In genomic region chr9:107917895-107918608, GRCm38 (mm10) we compare ENCODE assay signal across 9 mouse cellular contexts. TPM values are rescaled to one million over a fixed set of nuclear protein-coding genes. Genes with fewer than 3 reads are reported as not detected.
DNase-seq lines count a peak whose midpoint lies in the region; ATAC-seq lines count a peak whose summit lies in the region.
"Had no signal": no experiment of that assay in that cellular context is flagged by ENCODE, and none has a peak within 500 bp of the region (broad histone marks: within the 10 kb centered on the region; RNA-seq: fewer than 3 reads in every experiment).

No protein-coding gene starts in this region.

- ATAC-seq in kidney, embryonic 15.5 days (replicated peaks; ENCODE audit: low FRiP score) = no peak
- 0 out of 2 replicates have a peak, but pooled peaks have one; percentile 38 for ATAC-seq in midbrain, embryonic 13.5 days

- no peak overlapping the region for H3K27ac ChIP-seq in kidney, embryonic 15.5 days
- peak overlapping the region; percentile 40; the same call in 1 of the 2 replicates for H3K27ac ChIP-seq in embryonic facial prominence, embryonic 10.5 days (replicated peaks)
- no peak overlapping the region for H3K27ac ChIP-seq in midbrain, embryonic 13.5 days

- H3K27me3 ChIP-seq in kidney, embryonic 15.5 days = peaks cover under 1% of the 10 kb centered on the region; the same call in 1 of the 2 replicates
- 0 out of 2 replicates have a peak, but pooled peaks cover 6% of the 10 kb centered on the region for H3K27me3 ChIP-seq in embryonic facial prominence, embryonic 10.5 days (replicated peaks; ENCODE audit: low read depth, poor library complexity, severe bottlenecking)
- no peaks in the 10 kb centered on the region for H3K27me3 ChIP-seq in midbrain, embryonic 13.5 days

- peak; percentile 8 for DNase-seq in kidney, postnatal 14 days
- peak; percentile 66 for DNase-seq in NIH3T3 (ENCODE audit: low read depth)
- peak; percentile 46 for DNase-seq in embryonic facial prominence, embryonic 10.5 days (ENCODE audit: low spot score)
- DNase-seq in cerebellum, adult 11 months = no peak
- DNase-seq in cerebellum, postnatal 25 days = no peak
- DNase-seq: liver had no signal

- H3K9ac ChIP-seq in kidney, embryonic 15.5 days = no peak overlapping the region
- no peak overlapping the region; the same call in 1 of the 2 replicates for H3K9ac ChIP-seq in midbrain, embryonic 13.5 days (replicated peaks)

- H3K4me1 ChIP-seq in kidney, embryonic 15.5 days = peaks cover 22% of the 10 kb centered on the region
- H3K4me1 ChIP-seq in embryonic facial prominence, embryonic 10.5 days = peaks cover 27% of the 10 kb centered on the region
- peaks cover 15% of the 10 kb centered on the region for H3K4me1 ChIP-seq in midbrain, embryonic 13.5 days (replicated peaks)

- H3K9me3 ChIP-seq in kidney, embryonic 15.5 days (replicated peaks) = no peaks in the 10 kb centered on the region
- no peaks in the 10 kb centered on the region for H3K9me3 ChIP-seq in embryonic facial prominence, embryonic 10.5 days
- no peaks in the 10 kb centered on the region for H3K9me3 ChIP-seq in midbrain, embryonic 13.5 days

- H3K36me3 ChIP-seq in kidney, embryonic 15.5 days = no peaks in the 10 kb centered on the region
- H3K36me3 ChIP-seq in embryonic facial prominence, embryonic 10.5 days (replicated peaks) = no peaks in the 10 kb centered on the region
- H3K36me3 ChIP-seq in midbrain, embryonic 13.5 days = no peaks in the 10 kb centered on the region

- WGBS in kidney, embryonic 15.5 days = 32% methylated on average over 13 of the region's 13 CpGs
- WGBS in embryonic facial prominence, embryonic 10.5 days = 48% methylated on average over 13 of the region's 13 CpGs
- 34% methylated on average over 13 of the region's 13 CpGs for WGBS in midbrain, embryonic 13.5 days

- no peak overlapping the region for H3K4me2 ChIP-seq in kidney, embryonic 15.5 days
- H3K4me2 ChIP-seq in midbrain, embryonic 13.5 days (replicated peaks) = no peak overlapping the region

- no peak overlapping the region for H3K4me3 ChIP-seq in kidney, embryonic 15.5 days (replicated peaks)
- H3K4me3 ChIP-seq in embryonic facial prominence, embryonic 10.5 days = no peak overlapping the region
- no peak overlapping the region for H3K4me3 ChIP-seq in midbrain, embryonic 13.5 days (replicated peaks)

RNA-seq across cellular contexts. Expression of gene Actl11, which starts 10.2 kb away (rescaled TPM):
- polyA plus RNA-seq in kidney, embryonic 15.5 days (2015; fragmentation: Nextera tagmentation; extraction: Ambion mirVana) = not detected in 2 replicates
- polyA plus RNA-seq in embryonic facial prominence, embryonic 10.5 days (2016; fragmentation: Nextera tagmentation; extraction: Ambion mirVana) = not detected in 2 replicates
- not detected in 2 replicates for polyA plus RNA-seq in midbrain, embryonic 13.5 days (2015; fragmentation: Nextera tagmentation; extraction: Ambion mirVana)
- polyA plus RNA-seq: frontal cortex, adult 2 months had no signal

RNA-seq across cellular contexts. Expression of gene Mst1r, which starts 11.4 kb away (rescaled TPM):
- 2.6 TPM in 2 replicates for polyA plus RNA-seq in kidney, embryonic 15.5 days (2015; fragmentation: Nextera tagmentation; extraction: Ambion mirVana)
- polyA plus RNA-seq in embryonic facial prominence, embryonic 10.5 days (2016; fragmentation: Nextera tagmentation; extraction: Ambion mirVana) = 0.65 and 1.1 TPM in 2 replicates
- 1.2 and 2.3 TPM in 2 replicates for polyA plus RNA-seq in midbrain, embryonic 13.5 days (2015; fragmentation: Nextera tagmentation; extraction: Ambion mirVana)

RNA-seq across cellular contexts. Expression of gene Camkv, which starts 17.4 kb away (rescaled TPM):
- 1.6 and 2.2 TPM in 2 replicates for polyA plus RNA-seq in kidney, embryonic 15.5 days (2015; fragmentation: Nextera tagmentation; extraction: Ambion mirVana)
- 7.6 and 7.9 TPM in 2 replicates for polyA plus RNA-seq in embryonic facial prominence, embryonic 10.5 days (2016; fragmentation: Nextera tagmentation; extraction: Ambion mirVana)
- polyA plus RNA-seq in midbrain, embryonic 13.5 days (2015; fragmentation: Nextera tagmentation; extraction: Ambion mirVana) = 18.9 and 19.9 TPM in 2 replicates

RNA-seq across cellular contexts. Expression of gene Mon1a, which starts 30.1 kb away (rescaled TPM):
- 11.5 TPM in 2 replicates for polyA plus RNA-seq in kidney, embryonic 15.5 days (2015; fragmentation: Nextera tagmentation; extraction: Ambion mirVana)
- 12.2 and 12.7 TPM in 2 replicates for polyA plus RNA-seq in embryonic facial prominence, embryonic 10.5 days (2016; fragmentation: Nextera tagmentation; extraction: Ambion mirVana)
- polyA plus RNA-seq in midbrain, embryonic 13.5 days (2015; fragmentation: Nextera tagmentation; extraction: Ambion mirVana) = 21.5 and 23.8 TPM in 2 replicates

RNA-seq across cellular contexts. Expression of gene Traip, which starts 31.9 kb away (rescaled TPM):
- polyA plus RNA-seq in kidney, embryonic 15.5 days (2015; fragmentation: Nextera tagmentation; extraction: Ambion mirVana) = 21.8 and 25.0 TPM in 2 replicates
- 38.8 and 41.5 TPM in 2 replicates for polyA plus RNA-seq in embryonic facial prominence, embryonic 10.5 days (2016; fragmentation: Nextera tagmentation; extraction: Ambion mirVana)
- polyA plus RNA-seq in midbrain, embryonic 13.5 days (2015; fragmentation: Nextera tagmentation; extraction: Ambion mirVana) = 15.0 and 15.1 TPM in 2 replicates

Comparison
In these comparisons a context has a peak if more than half of its experiments do, and no peak if none do; other contexts are left out.
1. DNase-seq: peak in kidney, postnatal 14 days (single experiment), NIH3T3 (single experiment) and embryonic facial prominence, embryonic 10.5 days (single experiment); none in cerebellum, adult 11 months (single experiment) and cerebellum, postnatal 25 days (0 of 2).